Mouse (Mus musculus) midbrain, embryonic 15.5 days (tissue): ENCODE results near the gene Safb2. TPM values are rescaled to one million over a fixed set of nuclear protein-coding genes. Genes with fewer than 3 reads are reported as not detected.
"Not testable (repeated sequence)": the region's sequence is repeated elsewhere in the genome, so short reads cannot be mapped to it uniquely, and the experiment has no call there.

Source experiments
- ATAC-seq: fragments of 200-750 bp; cut with Nextera tagmentation; replicated peaks from 2 replicates; pipeline ENCODE4 v1.8.0; 2017; ENCODE audit warnings: moderate TSS enrichment
- H3K27ac ChIP-seq: fragments of 300-500 bp; sonication (generic); 2 replicates; pipeline ENCODE4 v1.5.1; 2015; ENCODE audit warnings: mild to moderate bottlenecking, inconsistent platforms
- H3K27me3 ChIP-seq: fragments of 300-500 bp; sonication (generic); replicated peaks from 2 replicates; pipeline ENCODE4 v1.6.1; 2015; ENCODE audit warnings: inconsistent platforms
- H3K36me3 ChIP-seq: fragments of 300-500 bp; sonication (generic); replicated peaks from 2 replicates; pipeline ENCODE4 v1.6.1; 2015; ENCODE audit warnings: inconsistent platforms
- H3K4me1 ChIP-seq: fragments of 300-500 bp; sonication (generic); 2 replicates; pipeline ENCODE4 v1.6.1; 2015; ENCODE audit warnings: inconsistent platforms
- H3K4me2 ChIP-seq: fragments of 300-500 bp; sonication (generic); 2 replicates; pipeline ENCODE4 v1.6.1; 2015; ENCODE audit warnings: inconsistent platforms, mild to moderate bottlenecking, moderate library complexity
- H3K4me3 ChIP-seq: fragments of 300-500 bp; sonication (generic); 2 replicates; pipeline ENCODE4 v1.5.1; 2015; ENCODE audit warnings: mild to moderate bottlenecking, inconsistent platforms
- H3K9ac ChIP-seq: fragments of 300-500 bp; sonication (generic); 2 replicates; pipeline ENCODE4 v1.6.1; 2015; ENCODE audit warnings: mild to moderate bottlenecking, inconsistent platforms
- H3K9me3 ChIP-seq: fragments of 300-500 bp; sonication (generic); 2 replicates; pipeline ENCODE4 v1.6.1; 2016; ENCODE audit warnings: inconsistent platforms
- WGBS: fragments of 180-500 bp; shearing (Covaris S2); methylation state at CpG from one replicate; pipeline ENCODE4 v1.1.7; 2015; ENCODE audit warnings: mixed read lengths; 5-methylcytosine and 5-hydroxymethylcytosine counted together
- polyA plus RNA-seq: library from polyadenylated mRNA; unstranded; fragments of >200 nt; fragmentation: Nextera tagmentation; extraction: Ambion mirVana; gene quantifications from 2 replicates; pipeline ENCODE4 v1.2.1, GENCODE M21; 2015

The Safb2 gene
- polyA plus RNA-seq, 1 experiment from 2014 or later = 86.1 TPM

DNA sequence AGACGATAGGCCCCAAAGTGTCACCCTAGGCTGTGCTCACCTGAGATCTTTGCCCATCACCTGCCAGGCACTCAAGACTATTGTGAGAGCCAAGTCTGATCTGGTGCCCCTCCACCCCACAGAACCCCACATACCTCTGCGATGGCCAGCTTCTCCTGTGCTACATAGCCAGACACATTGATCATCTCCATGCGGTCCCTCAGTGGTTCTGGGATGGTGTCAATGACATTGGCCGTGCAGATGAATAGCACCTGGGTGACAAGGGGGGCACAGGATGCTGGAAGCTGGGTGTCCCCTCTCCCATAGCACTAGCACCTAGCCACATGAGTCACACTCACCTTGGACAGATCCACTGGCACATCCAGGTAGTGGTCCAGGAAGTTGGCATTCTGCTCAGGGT lies 31.4 kb upstream of the Safb2 start:
- WGBS = 88% methylated on average over 4 of the region's 4 CpGs
- H3K9me3 ChIP-seq = no peaks in the 10 kb centered on the region
- H3K4me2 ChIP-seq = no peak overlapping the region
- no peak overlapping the region for H3K4me3 ChIP-seq
- H3K4me1 ChIP-seq = peaks cover 14% of the 10 kb centered on the region
- no peak overlapping the region for H3K27ac ChIP-seq
- ATAC-seq = no peak
- no peaks in the 10 kb centered on the region for H3K27me3 ChIP-seq
- H3K9ac ChIP-seq = no peak overlapping the region
- H3K36me3 ChIP-seq = peaks cover 35% of the 10 kb centered on the region

DNA sequence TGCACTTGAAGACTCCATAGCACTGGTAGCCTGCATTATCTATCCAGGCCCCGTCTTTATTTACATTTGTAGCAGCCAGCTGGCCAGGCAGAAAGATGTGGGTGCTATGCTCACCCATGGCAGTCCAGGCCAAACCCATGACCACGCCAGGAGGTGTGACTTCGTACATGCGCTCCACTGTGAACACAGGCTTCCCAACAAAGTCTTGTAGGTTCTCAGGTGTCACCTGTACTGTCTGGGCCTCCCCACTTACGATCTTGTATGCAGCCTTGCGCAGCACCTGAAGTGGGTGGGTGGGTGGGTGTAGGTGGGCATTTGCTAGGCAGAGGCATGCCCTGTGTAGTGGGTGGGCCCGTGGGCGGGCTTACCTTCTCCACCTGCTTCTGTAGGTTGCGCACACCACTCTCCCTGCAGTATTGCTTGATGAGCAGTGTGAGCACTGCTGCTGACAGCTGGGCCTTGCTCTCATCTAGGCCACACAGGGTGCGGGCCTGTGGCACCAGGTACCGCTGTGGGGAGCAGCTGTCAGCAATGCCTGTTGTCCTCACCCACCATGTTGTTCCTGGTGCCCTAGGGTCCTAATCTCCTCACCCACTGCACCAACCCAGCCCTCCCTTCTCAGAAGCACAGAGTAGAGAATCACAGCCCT lies 30.9 kb upstream of the Safb2 start:
- peaks cover 20% of the 10 kb centered on the region for H3K4me1 ChIP-seq
- H3K9me3 ChIP-seq = no peaks in the 10 kb centered on the region
- no peak for ATAC-seq
- no peak overlapping the region for H3K4me3 ChIP-seq
- no peaks in the 10 kb centered on the region for H3K27me3 ChIP-seq
- peak overlapping the region; percentile 71; the same call in 1 of the 2 replicates for H3K4me2 ChIP-seq
- no peak overlapping the region for H3K9ac ChIP-seq
- peaks cover 31% of the 10 kb centered on the region for H3K36me3 ChIP-seq
- 91% methylated on average over 11 of the region's 11 CpGs for WGBS
- no peak overlapping the region for H3K27ac ChIP-seq

DNA sequence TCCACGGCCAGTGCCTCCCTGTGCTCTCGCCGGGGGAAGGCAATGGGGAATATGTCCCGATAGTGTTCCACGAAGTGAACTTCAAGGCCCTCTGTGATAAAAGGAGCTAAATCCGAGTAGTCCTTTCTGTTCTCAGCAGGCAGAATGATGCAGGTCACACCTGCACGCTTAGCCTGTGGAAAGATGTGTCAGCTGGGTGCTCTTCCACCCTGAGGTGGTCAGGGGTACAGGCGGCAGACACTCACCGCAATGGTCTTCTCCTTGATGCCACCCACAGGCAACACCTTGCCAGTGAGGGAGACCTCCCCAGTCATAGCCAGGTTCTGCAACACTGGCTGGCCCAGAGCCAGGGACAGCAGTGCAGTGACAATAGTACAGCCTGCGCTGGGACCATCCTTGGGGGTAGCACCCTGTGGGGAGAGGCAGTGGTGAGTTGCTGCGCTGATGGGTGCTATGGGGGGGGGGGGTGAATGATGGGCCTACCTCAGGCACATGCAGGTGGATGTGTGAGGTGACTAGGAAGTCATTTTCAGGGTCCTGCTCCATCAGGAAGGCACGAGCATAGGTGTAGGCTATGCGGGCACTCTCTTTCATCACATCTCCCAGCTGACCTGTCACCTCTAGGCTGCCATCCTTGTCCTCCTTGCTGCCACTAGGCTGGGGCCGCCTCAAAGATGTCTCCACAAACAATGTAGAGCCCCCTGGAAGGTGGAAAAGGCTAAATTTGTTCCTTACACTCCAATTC lies 30.2 kb upstream of the Safb2 start:
- ATAC-seq = no peak
- peaks cover 22% of the 10 kb centered on the region for H3K4me1 ChIP-seq
- no peaks in the 10 kb centered on the region for H3K27me3 ChIP-seq
- H3K4me2 ChIP-seq = peak overlapping the region; percentile 71
- H3K4me3 ChIP-seq = peak overlapping the region; percentile 56
- H3K9me3 ChIP-seq = no peaks in the 10 kb centered on the region
- peaks cover 24% of the 10 kb centered on the region for H3K36me3 ChIP-seq
- H3K9ac ChIP-seq = peak overlapping the region; percentile 62
- 33% methylated on average over 14 of the region's 14 CpGs for WGBS
- H3K27ac ChIP-seq = no peak overlapping the region

DNA sequence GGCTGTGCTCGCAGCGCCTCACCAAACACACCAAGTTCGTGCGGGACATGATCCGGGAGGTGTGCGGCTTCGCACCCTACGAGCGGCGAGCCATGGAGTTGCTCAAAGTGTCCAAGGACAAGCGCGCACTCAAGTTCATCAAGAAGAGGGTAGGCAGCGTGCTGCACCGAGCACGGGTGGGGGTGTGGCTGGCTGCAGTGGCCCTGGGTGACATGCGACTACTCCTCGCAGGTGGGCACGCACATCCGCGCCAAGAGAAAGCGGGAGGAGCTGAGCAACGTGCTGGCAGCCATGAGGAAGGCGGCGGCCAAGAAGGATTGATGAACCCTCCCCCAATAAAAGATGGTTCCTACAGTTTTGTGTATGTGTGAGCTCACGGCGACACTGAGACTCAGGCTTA lies 29.5 kb upstream of the Safb2 start:
- not testable (repeated sequence) for H3K9me3 ChIP-seq, ATAC-seq, H3K27me3 ChIP-seq
- peak overlapping the region; percentile 62 for H3K9ac ChIP-seq
- peaks cover 18% of the 10 kb centered on the region; the same call in 1 of the 2 replicates for H3K36me3 ChIP-seq
- peak overlapping the region; percentile 56 for H3K4me3 ChIP-seq
- peak overlapping the region; percentile 90 for H3K27ac ChIP-seq
- H3K4me1 ChIP-seq = peaks cover 26% of the 10 kb centered on the region
- peak overlapping the region; percentile 71 for H3K4me2 ChIP-seq
- WGBS = under 1% methylated on average over 26 of the region's 26 CpGs

DNA sequence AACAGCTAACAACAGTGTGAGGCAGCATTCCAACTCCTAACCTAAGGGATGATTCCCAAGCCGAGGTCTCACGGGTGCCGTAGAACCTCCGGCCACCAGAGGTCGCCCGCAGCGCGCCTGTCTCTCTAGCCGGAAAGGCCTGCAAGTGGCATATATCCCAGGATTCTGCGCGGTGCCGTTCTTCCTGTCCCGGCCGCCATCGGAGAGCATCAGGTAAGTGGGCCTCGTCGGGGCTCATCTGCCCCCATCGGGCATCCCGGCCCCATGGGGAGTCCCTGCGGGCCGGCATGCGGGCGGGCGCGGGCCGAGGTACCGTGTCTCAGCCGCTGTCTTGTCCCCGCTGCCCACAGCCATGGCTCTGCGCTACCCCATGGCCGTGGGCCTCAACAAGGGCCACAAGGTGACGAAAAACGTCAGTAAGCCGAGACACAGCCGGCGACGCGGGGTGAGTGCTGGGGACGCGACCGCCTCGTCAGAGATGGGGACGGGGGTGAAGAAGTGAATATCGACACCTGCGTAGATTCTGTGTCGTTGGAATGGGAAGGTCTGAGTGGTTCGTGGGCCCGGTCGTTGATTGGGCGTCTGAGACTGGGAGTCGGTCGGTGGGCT lies 29.0 kb upstream of the Safb2 start, which contains the start of gene Rpl36:
Gene Rpl36, plus strand, starts transcription at position 181 of the 609 bp plus-strand sequence.
- peak within 1 kb of the TSS; percentile 56 for H3K4me3 ChIP-seq
- peaks cover 31% of the 10 kb centered on the region for H3K4me1 ChIP-seq
- peak within 1 kb of the TSS; percentile 62 for H3K9ac ChIP-seq
- H3K27ac ChIP-seq = peak within 1 kb of the TSS; percentile 90
- H3K36me3 ChIP-seq = peaks cover 12% of the 10 kb centered on the region; the same call in 1 of the 2 replicates
- H3K9me3 ChIP-seq = no peaks in the 10 kb centered on the region
- peak; percentile 55 for ATAC-seq
- peak within 1 kb of the TSS; percentile 71 for H3K4me2 ChIP-seq
- H3K27me3 ChIP-seq = no peaks in the 10 kb centered on the region
- WGBS = under 1% methylated on average over 52 of the region's 52 CpGs

DNA sequence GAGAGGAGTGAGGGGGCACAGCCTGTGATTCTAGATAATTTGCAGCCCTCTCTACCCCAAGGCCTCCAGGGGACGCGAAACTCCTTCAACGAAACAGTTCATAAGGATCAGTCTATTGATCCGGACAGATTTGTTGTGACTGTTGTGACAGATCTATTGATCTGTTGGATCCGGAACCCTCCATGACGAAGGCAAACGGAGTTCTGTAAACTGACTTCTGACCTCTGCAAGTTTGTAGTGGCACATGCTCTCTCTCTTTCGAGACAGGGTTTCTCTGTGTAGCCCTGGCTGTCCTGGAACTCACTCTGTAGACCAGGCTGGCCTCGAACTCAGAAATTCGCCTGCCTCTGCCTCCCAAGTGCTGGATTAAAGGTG lies 28.2 kb upstream of the Safb2 start:
- H3K4me1 ChIP-seq = peaks cover 37% of the 10 kb centered on the region
- not testable (repeated sequence) for H3K4me2 ChIP-seq, ATAC-seq, H3K36me3 ChIP-seq, H3K9me3 ChIP-seq, H3K27ac ChIP-seq, H3K27me3 ChIP-seq, H3K4me3 ChIP-seq, H3K9ac ChIP-seq
- WGBS = 78% methylated on average over 10 of the region's 10 CpGs

DNA sequence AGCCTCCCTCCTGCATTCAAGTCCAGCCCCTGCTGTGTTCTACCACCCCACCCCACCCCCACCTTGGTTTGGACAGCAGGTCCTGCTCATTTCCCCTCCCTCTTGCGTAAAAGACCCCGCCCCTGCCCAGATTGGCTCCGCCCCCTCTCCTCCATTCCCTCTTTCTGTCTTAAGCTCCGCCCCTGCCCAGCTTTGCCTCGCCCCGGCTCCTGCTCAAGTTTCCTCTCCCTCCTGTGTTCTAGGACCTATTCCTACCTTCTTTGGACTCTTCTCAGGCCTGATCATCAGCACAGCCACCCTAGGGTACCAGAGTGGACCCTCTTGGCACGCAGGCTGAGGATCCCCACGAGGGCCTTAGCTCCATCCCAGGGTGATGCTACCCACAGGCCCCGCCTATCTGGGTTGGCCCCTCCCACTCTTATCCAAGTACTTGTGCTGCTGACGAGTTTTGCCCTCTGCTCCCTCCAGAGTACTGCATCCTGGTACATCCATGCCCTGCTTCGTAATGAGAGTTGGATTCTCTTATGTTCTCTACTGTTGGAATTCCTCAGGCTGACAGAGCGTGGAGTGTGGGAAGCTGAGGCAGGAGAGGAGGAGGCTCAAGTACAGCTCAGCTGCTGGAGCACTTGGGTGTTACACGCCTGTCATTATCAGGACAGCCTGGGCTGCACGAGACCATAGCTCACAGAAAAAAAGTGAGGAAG lies 27.6 kb upstream of the Safb2 start:
- no peaks in the 10 kb centered on the region for H3K9me3 ChIP-seq
- H3K36me3 ChIP-seq = peaks cover 13% of the 10 kb centered on the region; the same call in 1 of the 2 replicates
- H3K4me2 ChIP-seq = no peak overlapping the region
- H3K27me3 ChIP-seq = no peaks in the 10 kb centered on the region
- no peak overlapping the region for H3K9ac ChIP-seq
- ATAC-seq = no peak
- H3K4me1 ChIP-seq = peaks cover 37% of the 10 kb centered on the region
- no peak overlapping the region for H3K4me3 ChIP-seq
- 12% methylated on average over 14 of the region's 14 CpGs for WGBS
- H3K27ac ChIP-seq = no peak overlapping the region

DNA sequence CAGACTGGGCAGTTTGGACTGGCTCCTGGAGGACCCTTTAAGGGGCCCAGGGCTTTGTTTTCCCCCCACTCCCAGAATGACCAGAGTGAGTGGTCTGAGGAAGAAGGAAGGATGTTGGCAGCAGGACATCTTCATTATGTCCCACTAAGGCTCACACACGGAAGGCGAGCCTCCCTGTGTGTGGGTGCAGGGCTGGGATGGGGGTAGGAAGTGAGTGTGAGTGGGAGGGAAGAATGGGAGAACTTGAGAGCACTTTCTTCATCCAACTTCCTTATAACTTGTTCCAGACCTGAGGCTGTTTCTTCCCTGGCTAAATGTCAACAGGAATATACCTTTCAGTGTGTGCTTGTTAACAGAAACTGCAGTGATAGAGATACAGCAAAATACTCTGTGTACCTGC lies 26.9 kb upstream of the Safb2 start:
- H3K4me3 ChIP-seq = no peak overlapping the region
- ATAC-seq = no peak
- peaks cover 37% of the 10 kb centered on the region for H3K4me1 ChIP-seq
- H3K36me3 ChIP-seq = peaks cover 16% of the 10 kb centered on the region
- no peak overlapping the region for H3K9ac ChIP-seq
- no peak overlapping the region for H3K27ac ChIP-seq
- H3K4me2 ChIP-seq = no peak overlapping the region
- WGBS = 69% methylated on average over 2 of the region's 2 CpGs
- no peaks in the 10 kb centered on the region for H3K27me3 ChIP-seq
- no peaks in the 10 kb centered on the region for H3K9me3 ChIP-seq

DNA sequence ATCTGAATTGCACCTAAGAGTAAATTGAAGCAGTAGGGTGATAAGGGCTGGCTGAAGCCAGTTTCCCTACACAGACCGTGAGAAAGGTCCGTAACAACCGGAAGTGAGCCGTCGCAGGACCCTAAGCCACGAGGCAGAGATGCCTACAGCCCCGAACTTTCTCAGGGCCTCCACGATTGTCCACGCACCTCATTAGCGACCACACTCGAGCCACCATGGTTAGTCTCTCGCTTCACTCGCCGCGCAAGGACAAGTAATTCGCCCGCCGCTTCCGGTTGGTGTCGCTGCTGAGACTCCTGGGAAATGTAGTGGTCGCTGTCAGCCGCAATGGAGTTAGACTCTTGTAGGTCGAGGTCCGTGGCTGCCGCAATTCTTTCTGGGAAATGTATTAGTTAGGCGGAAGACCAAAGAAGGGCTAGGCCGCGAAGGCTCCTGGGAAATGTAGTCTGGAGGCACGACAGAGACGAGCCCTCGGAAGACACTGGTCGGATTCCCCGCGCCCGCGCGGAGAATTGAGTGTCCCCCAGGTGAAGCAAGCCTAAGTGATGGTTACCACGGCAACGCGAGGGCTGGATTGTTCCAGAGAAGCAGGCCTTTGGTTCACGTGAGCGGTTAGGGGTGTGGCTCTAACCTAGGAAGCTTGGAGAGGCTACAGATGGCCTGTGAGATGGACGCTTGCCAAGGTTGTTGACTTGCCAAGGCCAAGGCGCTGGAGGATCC lies 25.2 kb upstream of the Safb2 start, which contains the start of gene 2410015M20Rik:
Gene 2410015M20Rik, minus strand, starts transcription at position 320 of the 720 bp plus-strand sequence.
- peak within 1 kb of the TSS; percentile 58 for H3K4me3 ChIP-seq
- H3K9ac ChIP-seq = peak within 1 kb of the TSS; percentile 50
- under 1% methylated on average over 44 of the region's 44 CpGs for WGBS
- peak within 1 kb of the TSS; percentile 75 for H3K27ac ChIP-seq
- H3K9me3 ChIP-seq = no peaks in the 10 kb centered on the region
- H3K4me1 ChIP-seq = peaks cover 31% of the 10 kb centered on the region
- H3K36me3 ChIP-seq = peaks cover 30% of the 10 kb centered on the region
- peak; percentile 90 for ATAC-seq
- no peaks in the 10 kb centered on the region for H3K27me3 ChIP-seq
- H3K4me2 ChIP-seq = peak within 1 kb of the TSS; percentile 76

DNA sequence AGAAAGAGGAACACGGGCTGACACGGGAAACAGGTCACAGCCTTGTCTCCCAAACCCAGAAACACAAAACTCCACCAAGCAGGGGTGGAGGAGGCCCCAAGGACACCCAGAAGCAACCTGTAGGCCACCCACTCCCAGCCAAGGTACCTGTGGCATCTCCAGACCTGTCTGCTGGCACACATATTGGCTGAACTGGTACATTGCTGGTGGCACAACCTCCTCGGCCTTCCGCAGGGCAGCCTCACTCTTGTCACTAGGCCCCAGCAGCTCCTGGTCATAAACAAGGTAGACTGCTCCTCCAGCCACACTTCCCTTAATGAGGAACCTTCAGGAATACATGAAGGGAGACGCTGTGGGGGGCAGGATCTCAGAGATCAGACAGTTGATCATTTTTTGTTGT lies 24.3 kb upstream of the Safb2 start:
- H3K4me2 ChIP-seq = peak overlapping the region; percentile 76
- peak overlapping the region; percentile 75; the same call in 1 of the 2 replicates for H3K27ac ChIP-seq
- WGBS = 59% methylated on average over 5 of the region's 5 CpGs
- no peak for ATAC-seq
- H3K9ac ChIP-seq = peak overlapping the region; percentile 50
- H3K9me3 ChIP-seq = no peaks in the 10 kb centered on the region
- H3K4me3 ChIP-seq = peak overlapping the region; percentile 58
- no peaks in the 10 kb centered on the region for H3K27me3 ChIP-seq
- peaks cover 24% of the 10 kb centered on the region for H3K4me1 ChIP-seq
- H3K36me3 ChIP-seq = peaks cover 39% of the 10 kb centered on the region

DNA sequence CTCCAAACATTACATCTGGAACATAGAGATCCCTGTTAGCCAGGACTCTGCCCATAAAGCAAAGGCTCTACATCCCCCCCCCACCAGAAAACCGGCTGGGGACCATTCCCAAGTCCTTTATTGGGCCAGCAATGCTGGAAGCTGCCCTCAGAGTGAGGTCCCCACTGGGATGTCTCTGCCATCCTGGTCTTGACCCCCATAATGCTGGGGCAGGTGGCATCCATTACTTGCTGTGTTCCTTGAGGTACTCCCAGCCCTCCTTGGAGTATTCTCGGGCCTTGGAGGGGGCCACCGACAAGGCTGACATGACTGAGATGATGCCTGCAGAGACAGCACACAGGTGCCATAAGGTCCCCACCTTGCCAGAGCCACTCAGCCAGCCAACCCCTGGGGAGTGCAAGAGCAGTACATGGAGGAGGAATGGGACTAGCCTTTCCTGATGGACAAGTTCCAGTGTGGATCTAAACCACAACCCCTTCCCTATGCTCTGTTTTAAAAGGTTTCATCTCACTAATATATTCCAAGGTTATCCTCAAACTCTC lies 23.2 kb upstream of the Safb2 start:
- no peak overlapping the region for H3K4me2 ChIP-seq
- H3K27me3 ChIP-seq = no peaks in the 10 kb centered on the region
- H3K9ac ChIP-seq = no peak overlapping the region
- H3K27ac ChIP-seq = no peak overlapping the region
- peaks cover 51% of the 10 kb centered on the region for H3K36me3 ChIP-seq
- no peak for ATAC-seq
- 75% methylated on average over 3 of the region's 3 CpGs for WGBS
- no peaks in the 10 kb centered on the region for H3K9me3 ChIP-seq
- H3K4me3 ChIP-seq = no peak overlapping the region
- H3K4me1 ChIP-seq = peaks cover 24% of the 10 kb centered on the region
